Mouse (Mus musculus): ENCODE results near the gene Ttc32.

The Ttc32 gene

DNA sequence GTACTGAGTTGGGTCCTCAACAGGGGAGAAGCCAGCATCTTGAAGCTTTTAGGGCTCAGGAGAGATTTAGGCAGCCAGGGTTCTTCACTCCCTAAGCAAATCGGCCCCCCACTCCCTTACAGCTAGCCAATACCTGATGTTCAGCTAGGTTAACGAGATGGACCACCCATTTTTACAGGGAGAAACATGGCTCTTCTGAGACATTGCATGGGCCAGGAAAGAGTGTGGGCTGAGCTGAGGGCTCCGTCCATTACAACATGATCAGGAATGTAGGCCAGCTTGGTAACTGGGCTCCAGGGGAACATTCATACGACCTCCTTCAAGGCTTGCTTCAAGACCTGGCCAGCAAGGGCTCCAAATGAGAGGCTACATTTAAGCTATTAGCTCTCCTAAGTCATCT, 16.9 kb downstream of the Ttc32 start:
- no peak for DNase-seq (ENCODE audit: low spot score in 2 of 2)

DNA sequence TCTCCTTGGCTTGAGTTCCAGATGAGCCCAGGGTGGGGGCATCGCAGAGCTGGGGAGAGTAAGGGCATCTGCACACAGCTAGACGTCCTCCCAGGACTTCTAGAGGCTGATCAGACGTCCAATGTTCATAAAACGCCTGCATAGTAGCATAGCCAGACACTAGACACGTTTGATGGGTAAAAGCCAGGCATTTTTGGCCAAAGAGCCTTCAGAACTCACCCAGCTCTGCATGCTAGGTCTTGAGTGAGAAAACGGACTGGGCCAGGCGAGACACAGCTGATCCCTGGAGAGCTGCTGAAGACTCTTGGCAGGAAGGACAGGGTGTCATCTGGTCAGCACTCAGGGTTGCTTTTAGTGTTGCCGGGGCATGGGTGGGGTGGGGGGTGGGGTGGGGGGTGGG, 18.3 kb downstream of the Ttc32 start:
- no peak for DNase-seq (ENCODE audit: low spot score in 2 of 2)

DNA sequence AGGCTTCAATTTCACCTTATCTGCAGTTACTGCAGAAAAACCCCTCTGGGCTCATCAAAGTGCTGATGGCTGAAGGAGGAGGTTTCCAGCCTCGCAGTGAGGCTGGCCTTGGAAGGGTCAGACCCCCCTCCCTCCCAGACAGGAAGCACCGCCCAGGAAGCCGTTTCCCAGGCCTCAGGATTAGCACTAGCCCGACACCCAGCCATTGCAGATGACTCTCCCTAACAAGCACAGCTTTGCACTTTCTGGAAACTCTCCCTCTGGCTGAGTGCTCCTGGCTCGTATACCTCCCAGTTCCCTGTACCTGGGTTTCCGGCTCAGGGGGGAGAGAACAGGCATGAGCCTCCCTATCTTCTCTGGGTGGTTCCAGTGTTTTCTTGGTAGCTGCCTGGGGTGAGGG, 21.0 kb downstream of the Ttc32 start:
- no peak for DNase-seq (ENCODE audit: low spot score in 2 of 2)

DNA sequence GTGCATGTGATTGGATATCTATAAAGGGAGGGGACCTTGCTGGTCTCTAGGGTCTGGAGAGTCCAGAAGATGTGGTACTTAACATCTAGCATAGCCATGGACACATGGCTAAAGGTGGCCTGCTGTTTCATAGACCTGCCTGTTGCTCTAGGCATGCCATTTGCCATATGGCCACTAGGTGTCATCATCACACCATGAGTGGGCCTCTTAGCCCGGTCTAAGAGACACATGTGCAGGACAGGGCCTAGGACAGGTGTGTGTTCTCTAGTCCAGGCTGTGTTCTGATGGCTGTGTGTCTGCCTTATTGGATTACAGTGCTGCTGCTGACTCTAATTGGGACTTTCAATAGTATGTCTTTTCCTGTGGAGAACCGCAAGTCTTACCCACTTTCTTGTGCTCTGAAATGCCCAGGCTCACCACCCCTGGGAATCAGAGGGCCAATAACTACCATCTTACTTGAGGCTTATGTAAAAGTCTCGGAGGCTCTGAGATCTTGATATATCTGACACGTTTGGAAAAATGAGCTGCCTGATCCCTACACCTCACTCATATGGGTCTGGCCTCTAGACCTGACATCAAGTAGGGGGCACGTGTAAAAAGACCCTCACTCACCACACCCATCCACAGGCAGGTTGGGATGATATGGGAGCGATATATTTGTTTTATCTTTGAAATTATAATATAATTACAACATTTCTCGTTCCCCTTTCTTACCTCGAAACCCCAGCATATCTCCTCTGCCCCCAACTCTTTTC, 22.5 kb downstream of the Ttc32 start:
- peak; percentile 45 to 75 for DNase-seq (ENCODE audit: low spot score in 2 of 2)

DNA sequence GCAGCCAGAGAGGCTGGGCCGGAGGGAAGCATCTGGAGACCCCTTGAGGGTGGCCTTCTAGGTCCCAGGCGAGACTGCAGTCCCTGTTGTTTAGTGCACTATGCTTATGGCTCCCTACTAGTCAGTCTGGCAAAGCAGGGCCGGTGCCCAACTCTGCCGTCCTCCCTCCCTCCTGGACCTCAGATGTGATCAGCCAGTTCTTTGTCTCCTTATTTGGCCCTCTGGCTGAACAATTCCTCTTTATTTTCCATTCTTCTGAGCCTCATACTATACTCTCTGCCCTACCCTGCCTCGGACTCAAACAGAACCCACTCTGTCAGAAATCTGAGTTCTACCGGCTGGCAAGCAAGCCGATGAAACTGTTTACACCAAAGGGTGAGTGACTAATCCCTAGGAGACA, 23.5 kb downstream of the Ttc32 start:
- no peak for DNase-seq (ENCODE audit: low spot score in 2 of 2)

DNA sequence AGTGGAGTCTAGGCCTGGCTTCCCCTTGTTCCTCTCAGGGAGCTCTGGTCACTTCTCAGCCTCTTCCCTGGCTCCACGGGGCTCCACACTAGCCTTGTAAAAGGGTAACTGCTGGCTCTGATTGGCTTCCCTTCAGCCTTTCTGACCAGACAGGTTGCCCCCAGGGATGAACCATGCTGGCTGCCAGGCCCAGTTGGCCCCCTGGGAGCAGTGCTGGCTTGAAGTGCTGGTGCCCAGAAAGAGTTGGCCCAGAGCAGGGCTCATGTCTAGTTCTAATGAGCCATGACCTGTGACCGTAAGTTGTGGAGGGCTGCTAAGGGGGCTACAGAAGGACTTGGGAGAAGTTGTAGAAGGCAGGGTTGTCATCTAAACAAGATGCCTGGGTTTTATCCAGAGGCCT, 24.2 kb downstream of the Ttc32 start:
- DNase-seq (ENCODE audit: low spot score in 2 of 2): no peak

DNA sequence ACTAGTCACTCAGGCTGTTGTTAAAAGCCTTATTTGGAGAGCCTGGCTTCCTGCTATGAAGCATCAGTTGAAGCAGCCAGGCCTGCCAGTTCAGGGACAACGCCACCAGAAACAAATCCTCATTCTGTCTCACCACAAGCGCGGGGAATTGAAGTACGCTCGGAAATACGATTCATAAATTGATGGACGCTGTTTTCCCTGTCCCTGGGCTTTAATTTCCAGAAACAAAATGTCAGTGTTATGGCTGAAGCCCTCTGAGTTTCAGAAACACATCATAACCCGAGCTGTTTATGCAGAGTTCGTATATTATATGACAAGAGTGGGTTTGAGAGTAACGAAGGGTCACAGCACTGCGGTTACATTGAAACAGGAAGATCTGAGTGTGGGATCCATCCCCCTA, 25.5 kb downstream of the Ttc32 start:
- no peak for DNase-seq (ENCODE audit: low spot score in 2 of 2)

DNA sequence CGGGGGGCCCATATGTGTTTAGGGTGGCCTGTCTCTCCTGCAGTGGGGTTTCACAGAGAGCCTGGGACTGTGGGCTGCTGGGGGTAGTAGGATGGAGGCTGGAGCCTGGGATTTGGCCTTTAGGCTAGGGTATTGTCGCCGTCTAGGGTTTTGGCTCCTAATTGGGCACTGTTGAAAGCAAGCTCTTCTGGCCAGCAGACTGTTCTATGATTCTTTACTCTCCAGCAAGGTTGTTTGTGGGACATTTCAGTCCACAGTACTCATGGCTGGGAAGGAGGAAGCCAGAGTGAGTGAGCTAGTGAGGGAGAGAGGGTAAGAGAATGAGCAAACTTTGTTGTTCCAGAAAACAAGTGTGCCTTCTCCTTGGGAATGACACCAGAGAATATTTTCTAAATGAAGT, 29.7 kb downstream of the Ttc32 start:
- no peak for DNase-seq (ENCODE audit: low spot score in 2 of 2)

DNA sequence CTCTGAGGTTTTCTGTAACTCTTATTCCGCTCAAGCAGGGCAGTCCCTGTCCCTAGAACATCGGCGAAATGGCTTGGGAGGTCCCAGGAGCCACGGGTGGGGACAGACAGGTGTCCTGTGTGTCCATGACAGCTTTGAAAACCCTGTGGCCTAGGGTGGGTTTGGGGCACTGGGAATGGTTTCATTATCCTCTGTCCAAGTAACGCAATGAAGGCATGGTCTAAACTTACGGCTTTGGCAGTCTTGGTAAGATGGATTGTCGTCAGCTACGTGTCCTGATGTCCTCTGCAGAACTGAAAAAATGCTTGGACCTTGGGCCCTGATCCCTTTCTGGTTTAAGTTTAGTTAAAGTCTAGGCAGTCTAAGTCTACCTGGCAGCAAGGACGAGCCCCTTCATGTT, 30.2 kb downstream of the Ttc32 start:
- DNase-seq (ENCODE audit: low spot score in 2 of 2): no peak

DNA sequence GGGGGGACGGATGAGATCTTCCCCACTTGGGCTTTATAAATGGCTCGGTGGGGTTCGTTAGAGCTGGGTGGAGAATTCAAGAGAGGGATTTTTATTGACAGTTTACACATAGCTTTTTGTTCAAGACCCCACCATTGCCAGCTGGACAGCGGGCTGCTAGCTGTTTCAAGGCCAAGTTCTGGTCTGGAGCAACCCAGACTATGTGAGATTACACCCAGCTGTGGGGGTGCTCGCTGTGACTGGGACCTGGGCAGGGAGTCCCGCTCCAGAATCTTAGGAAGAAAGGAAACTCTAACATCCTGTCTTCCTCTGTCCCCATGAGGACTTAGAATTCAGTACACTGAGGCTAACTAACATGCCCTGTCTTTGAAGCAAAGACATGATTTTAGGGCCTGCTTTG, 33.8 kb downstream of the Ttc32 start:
- no peak for DNase-seq (ENCODE audit: low spot score in 2 of 2)

DNA sequence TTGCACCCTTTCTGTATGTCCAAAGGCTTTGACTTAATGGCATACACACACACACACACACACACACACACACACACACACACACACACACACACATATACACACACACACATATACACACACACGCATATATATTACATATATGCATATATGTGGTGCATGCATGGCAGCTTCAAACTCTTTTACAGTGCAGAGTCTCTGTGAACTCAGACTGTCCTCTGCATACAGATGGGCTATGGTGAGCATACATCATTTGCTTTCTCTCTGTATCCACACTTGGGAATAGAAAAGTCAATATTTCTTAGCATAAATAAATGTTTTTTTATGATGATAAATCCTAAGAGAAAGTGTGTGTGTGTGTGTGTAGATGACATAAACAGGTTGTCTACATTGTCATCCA, 41.3 kb downstream of the Ttc32 start:
- no peak for DNase-seq (ENCODE audit: low spot score in 2 of 2)

DNA sequence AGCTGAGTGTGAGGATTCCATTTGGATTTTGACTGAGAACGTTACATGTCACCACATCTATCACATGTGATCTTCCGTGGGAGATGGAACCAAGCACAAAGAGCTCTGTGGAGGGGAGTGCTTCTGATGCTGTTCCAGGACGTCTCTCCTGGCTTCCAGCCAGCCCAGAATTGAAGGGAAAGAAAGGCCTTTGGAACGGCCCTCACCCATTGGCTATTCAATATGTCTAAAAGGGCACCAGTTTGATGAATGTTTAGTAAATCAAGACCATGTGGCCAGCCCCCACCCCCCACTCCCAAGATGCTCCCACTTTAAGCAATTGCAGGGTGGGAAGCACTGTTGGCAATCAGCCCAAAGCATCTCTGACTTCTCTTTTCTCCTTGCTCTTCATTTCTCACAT, 41.7 kb downstream of the Ttc32 start:
- DNase-seq (ENCODE audit: low spot score in 2 of 2): no peak

DNA sequence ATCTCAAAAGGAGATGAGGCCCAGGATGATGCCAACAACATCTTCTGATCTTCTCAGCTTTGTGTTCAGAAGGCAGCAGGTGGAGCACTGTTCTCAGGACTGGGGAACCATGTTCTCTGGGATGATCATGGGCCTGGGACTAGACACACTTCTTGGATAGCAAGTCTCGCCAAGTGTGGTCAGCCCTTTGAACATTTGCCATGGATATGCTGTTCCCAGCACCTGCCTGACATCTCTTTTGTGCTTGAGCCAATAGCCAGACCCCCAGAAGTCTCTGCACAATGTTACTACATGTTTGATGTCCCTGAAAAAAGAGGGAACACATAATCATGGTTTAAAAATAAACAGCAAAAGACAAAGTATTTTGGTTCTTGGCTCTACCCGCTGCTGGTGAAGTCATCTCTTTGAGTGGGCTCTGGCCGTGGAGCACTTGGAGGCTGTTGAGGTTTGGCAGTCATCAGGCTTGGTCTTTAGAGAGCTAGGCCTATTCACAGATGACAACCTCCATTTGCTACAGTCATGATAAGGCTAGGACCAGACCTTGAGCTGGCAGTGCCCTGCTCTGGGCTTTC, 47.8 kb downstream of the Ttc32 start:
- DNase-seq (ENCODE audit: low spot score in 2 of 2): no peak

DNA sequence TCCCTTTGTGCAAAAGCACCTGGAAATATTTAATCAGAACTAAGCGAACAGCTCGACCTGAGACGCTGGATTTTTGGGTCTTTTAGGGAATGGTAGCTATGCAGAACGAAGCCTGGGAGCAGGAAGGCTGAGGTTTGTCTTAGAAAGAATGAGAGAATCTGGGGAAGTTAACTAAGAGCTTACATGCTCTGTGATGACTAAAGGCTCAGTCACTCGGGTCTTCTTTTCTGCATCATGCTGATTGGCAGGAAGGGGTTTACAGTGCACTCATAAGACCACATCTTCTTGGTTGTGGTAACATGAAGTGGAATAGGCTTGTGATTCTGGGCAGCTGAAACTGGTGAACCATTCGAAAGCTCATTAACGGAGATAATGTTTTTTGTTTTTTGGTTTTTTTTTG, 60.4 kb downstream of the Ttc32 start:
- no peak for DNase-seq (ENCODE audit: low spot score in 2 of 2)

All from natural killer cell, adult 2 months (primary cell).